Mouse (Mus musculus) hindbrain, embryonic 15.5 days (tissue): ENCODE results near the gene 1700016K19Rik. TPM values are rescaled to one million over a fixed set of nuclear protein-coding genes. Genes with fewer than 3 reads are reported as not detected.
"Not testable (repeated sequence)": the region's sequence is repeated elsewhere in the genome, so short reads cannot be mapped to it uniquely, and the experiment has no call there.

Experiments used
- ATAC-seq: fragments of 200-750 bp; cut with Nextera tagmentation; 2 replicates; pipeline ENCODE4 v1.8.0; 2017; ENCODE audit warnings: low read depth, moderate number of reproducible peaks, moderate TSS enrichment; ENCODE audit not compliant: low FRiP score
- H3K27ac ChIP-seq: fragments of 300-500 bp; sonication (generic); replicated peaks from 2 replicates; pipeline ENCODE4 v1.5.1; 2015; ENCODE audit warnings: mild to moderate bottlenecking, inconsistent platforms
- H3K27me3 ChIP-seq: fragments of 300-500 bp; sonication (generic); 2 replicates; pipeline ENCODE4 v1.6.1; 2015; ENCODE audit warnings: control low read depth, inconsistent platforms
- H3K36me3 ChIP-seq: fragments of 300-500 bp; sonication (generic); 2 replicates; pipeline ENCODE4 v1.6.1; 2015; ENCODE audit warnings: control low read depth, inconsistent platforms
- H3K4me1 ChIP-seq: fragments of 300-500 bp; sonication (generic); replicated peaks from 2 replicates; pipeline ENCODE4 v1.6.1; 2015; ENCODE audit warnings: control low read depth, inconsistent platforms
- H3K4me2 ChIP-seq: fragments of 300-500 bp; sonication (generic); 2 replicates; pipeline ENCODE4 v1.6.1; 2015; ENCODE audit warnings: moderate library complexity, mild to moderate bottlenecking, inconsistent platforms
- H3K4me3 ChIP-seq: fragments of 300-500 bp; sonication (generic); 2 replicates; pipeline ENCODE4 v1.5.1; 2015; ENCODE audit warnings: mild to moderate bottlenecking, inconsistent platforms
- H3K9ac ChIP-seq: fragments of 300-500 bp; sonication (generic); 2 replicates; pipeline ENCODE4 v1.6.1; 2015; ENCODE audit warnings: inconsistent platforms
- H3K9me3 ChIP-seq: fragments of 300-500 bp; sonication (generic); 2 replicates; pipeline ENCODE4 v1.6.1; 2016; ENCODE audit warnings: control low read depth, inconsistent platforms
- WGBS: fragments of 180-500 bp; shearing (Covaris S2); methylation state at CpG from one replicate; pipeline ENCODE4 v1.1.7; 2015; 5-methylcytosine and 5-hydroxymethylcytosine counted together
- polyA plus RNA-seq: library from polyadenylated mRNA; unstranded; fragments of >200 nt; fragmentation: Nextera tagmentation; extraction: Ambion mirVana; gene quantifications from 2 replicates; pipeline ENCODE4 v1.2.1, GENCODE M21; 2015

The 1700016K19Rik gene
- polyA plus RNA-seq, 1 experiment from 2014 or later = 4.3 TPM

- H3K9me3 ChIP-seq = no peaks in the 10 kb centered on the region
- no peaks in the 10 kb centered on the region for H3K36me3 ChIP-seq
- H3K4me3 ChIP-seq = no peak overlapping the region
- WGBS = 82% methylated on average over 15 of the region's 15 CpGs
- no peak overlapping the region for H3K27ac ChIP-seq
- H3K9ac ChIP-seq = no peak overlapping the region
- no peak overlapping the region for H3K4me2 ChIP-seq
- H3K4me1 ChIP-seq = no peaks in the 10 kb centered on the region
- ATAC-seq = no peak
- H3K27me3 ChIP-seq = no peaks in the 10 kb centered on the region
Measured at GRCm38 (mm10) chr11:75990965-75991835, 8.5 kb upstream of the 1700016K19Rik start.

GRCm38 (mm10) chr11:75991911-75992310, 7.8 kb upstream of the 1700016K19Rik start:
- no peaks in the 10 kb centered on the region for H3K9me3 ChIP-seq
- no peak overlapping the region for H3K27ac ChIP-seq
- no peak for ATAC-seq
- no peaks in the 10 kb centered on the region for H3K36me3 ChIP-seq
- H3K4me1 ChIP-seq = no peaks in the 10 kb centered on the region
- H3K4me3 ChIP-seq = no peak overlapping the region
- no peaks in the 10 kb centered on the region for H3K27me3 ChIP-seq
- H3K9ac ChIP-seq = no peak overlapping the region
- no peak overlapping the region for H3K4me2 ChIP-seq
- 92% methylated on average over 8 of the region's 8 CpGs for WGBS

- ATAC-seq = no peak
- 90% methylated on average over 8 of the region's 8 CpGs for WGBS
- H3K9ac ChIP-seq = no peak overlapping the region
Measured at GRCm38 (mm10) chr11:75992481-75992880, 7.2 kb upstream of the 1700016K19Rik start.

GRCm38 (mm10) chr11:75994357-75994756, 5.4 kb upstream of the 1700016K19Rik start:
- 43% methylated on average over 9 of the region's 9 CpGs for WGBS
- Histone ChIP-seq H3K27ac (no peak overlapping the region), H3K4me1 (peaks cover 1% of the 10 kb centered on the region), H3K4me2 (no peak overlapping the region), H3K9ac (no peak overlapping the region), H3K36me3 (no peaks in the 10 kb centered on the region), H3K4me3 (no peak overlapping the region), H3K27me3 (no peaks in the 10 kb centered on the region), H3K9me3 (no peaks in the 10 kb centered on the region)
- no peak for ATAC-seq

More at GRCm38 (mm10) chr11:75992481-75992880, 7.2 kb upstream of the 1700016K19Rik start:
- Histone ChIP-seq H3K27ac (no peak overlapping the region), H3K4me2 (no peak overlapping the region), H3K4me1 (no peaks in the 10 kb centered on the region), H3K4me3 (no peak overlapping the region), H3K9me3 (no peaks in the 10 kb centered on the region), H3K27me3 (no peaks in the 10 kb centered on the region), H3K36me3 (no peaks in the 10 kb centered on the region)

GRCm38 (mm10) chr11:76000701-76001100, 989 bp downstream of the 1700016K19Rik start:
- no peak overlapping the region for H3K4me2 ChIP-seq
- H3K27ac ChIP-seq = no peak overlapping the region
- 87% methylated on average over 5 of the region's 5 CpGs for WGBS
- H3K9me3 ChIP-seq = no peaks in the 10 kb centered on the region
- H3K27me3 ChIP-seq = peaks cover 4% of the 10 kb centered on the region; the same call in 1 of the 2 replicates
- no peak for ATAC-seq
- H3K9ac ChIP-seq = no peak overlapping the region
- no peaks in the 10 kb centered on the region for H3K36me3 ChIP-seq
- H3K4me3 ChIP-seq = no peak overlapping the region
- peaks cover 9% of the 10 kb centered on the region for H3K4me1 ChIP-seq

- Histone ChIP-seq H3K9ac (no peak overlapping the region), H3K4me2 (no peak overlapping the region), H3K27me3 (peaks cover 4% of the 10 kb centered on the region; the same call in 1 of the 2 replicates), H3K9me3 (no peaks in the 10 kb centered on the region), H3K27ac (no peak overlapping the region), H3K4me1 (peaks cover 9% of the 10 kb centered on the region), H3K36me3 (no peaks in the 10 kb centered on the region), H3K4me3 (no peak overlapping the region)
- no peak for ATAC-seq
- 61% methylated on average over 3 of the region's 3 CpGs for WGBS
Measured at GRCm38 (mm10) chr11:76001237-76001878, 1.6 kb downstream of the 1700016K19Rik start.

- H3K36me3 ChIP-seq, H3K9ac ChIP-seq: not testable (repeated sequence)
- WGBS = 94% methylated on average over 7 of the region's 7 CpGs
Measured at GRCm38 (mm10) chr11:76004276-76004675, 4.6 kb downstream of the 1700016K19Rik start.

GRCm38 (mm10) chr11:76008162-76008561, 8.4 kb downstream of the 1700016K19Rik start:
- no peak overlapping the region for H3K9ac ChIP-seq
- no peaks in the 10 kb centered on the region for H3K4me1 ChIP-seq
- ATAC-seq = no peak
- H3K27ac ChIP-seq = no peak overlapping the region
- H3K27me3 ChIP-seq = no peaks in the 10 kb centered on the region
- H3K4me2 ChIP-seq = no peak overlapping the region
- H3K36me3 ChIP-seq = no peaks in the 10 kb centered on the region
- 81% methylated on average over 2 of the region's 2 CpGs for WGBS
- H3K4me3 ChIP-seq = no peak overlapping the region
- H3K9me3 ChIP-seq = no peaks in the 10 kb centered on the region

More at GRCm38 (mm10) chr11:76004276-76004675, 4.6 kb downstream of the 1700016K19Rik start:
- H3K4me1 ChIP-seq, H3K9me3 ChIP-seq, H3K27me3 ChIP-seq, H3K4me2 ChIP-seq, H3K4me3 ChIP-seq, H3K27ac ChIP-seq, ATAC-seq: not testable (repeated sequence)

GRCm38 (mm10) chr11:76009101-76009500, 9.4 kb downstream of the 1700016K19Rik start:
- no peak for ATAC-seq
- Histone ChIP-seq H3K36me3 (no peaks in the 10 kb centered on the region), H3K4me2 (no peak overlapping the region), H3K9ac (no peak overlapping the region), H3K27ac (no peak overlapping the region), H3K4me3 (no peak overlapping the region), H3K9me3 (no peaks in the 10 kb centered on the region), H3K4me1 (no peaks in the 10 kb centered on the region), H3K27me3 (no peaks in the 10 kb centered on the region)
- 90% methylated on average over 6 of the region's 6 CpGs for WGBS

- Histone ChIP-seq H3K27me3 (no peaks in the 10 kb centered on the region), H3K9me3 (no peaks in the 10 kb centered on the region), H3K4me2 (no peak overlapping the region), H3K9ac (no peak overlapping the region), H3K4me3 (no peak overlapping the region), H3K4me1 (no peaks in the 10 kb centered on the region), H3K36me3 (no peaks in the 10 kb centered on the region), H3K27ac (no peak overlapping the region)
- no peak for ATAC-seq
- 85% methylated on average over 9 of the region's 9 CpGs for WGBS
Measured at GRCm38 (mm10) chr11:76010838-76011624, 11.3 kb downstream of the 1700016K19Rik start.

GRCm38 (mm10) chr11:76015251-76015650, 15.5 kb downstream of the 1700016K19Rik start:
- H3K4me2 ChIP-seq = no peak overlapping the region
- H3K36me3 ChIP-seq = no peaks in the 10 kb centered on the region
- no peak overlapping the region for H3K27ac ChIP-seq
- H3K4me3 ChIP-seq = no peak overlapping the region
- no peaks in the 10 kb centered on the region for H3K4me1 ChIP-seq
- WGBS = 90% methylated on average over 6 of the region's 6 CpGs
- no peaks in the 10 kb centered on the region for H3K27me3 ChIP-seq
- no peak for ATAC-seq
- no peaks in the 10 kb centered on the region for H3K9me3 ChIP-seq
- H3K9ac ChIP-seq = no peak overlapping the region

- Histone ChIP-seq H3K27ac (no peak overlapping the region), H3K4me2 (no peak overlapping the region), H3K4me1 (no peaks in the 10 kb centered on the region), H3K36me3 (no peaks in the 10 kb centered on the region), H3K9me3 (no peaks in the 10 kb centered on the region), H3K27me3 (no peaks in the 10 kb centered on the region), H3K4me3 (no peak overlapping the region), H3K9ac (no peak overlapping the region)
- WGBS = 79% methylated on average over 4 of the region's 4 CpGs
- no peak for ATAC-seq
Measured at GRCm38 (mm10) chr11:76015814-76016213, 16.1 kb downstream of the 1700016K19Rik start.
